Mouse (Mus musculus) midbrain, embryonic 11.5 days (tissue): ENCODE measurements around the gene Msh2. TPM values are rescaled to one million over a fixed set of nuclear protein-coding genes. Genes with fewer than 3 reads are reported as not detected.

Experiments used
- ATAC-seq: fragments of 200-750 bp; cut with Nextera tagmentation; 2 replicates; pipeline ENCODE4 v1.8.0; 2017; ENCODE audit warnings: moderate TSS enrichment, moderate library complexity; ENCODE audit not compliant: low FRiP score
- DNase-seq: peaks from one replicate; pipeline ENCODE4 v3.0.0; 2015; ENCODE audit warnings: low spot score; ENCODE audit errors: missing footprints
- H3K27ac ChIP-seq: fragments of 300-500 bp; sonication (generic); 2 replicates; pipeline ENCODE4 v1.5.1; 2014; ENCODE audit warnings: low read depth, low read length
- H3K27me3 ChIP-seq: fragments of 300-500 bp; sonication (generic); 2 replicates; pipeline ENCODE4 v1.6.1; 2014; ENCODE audit warnings: mild to moderate bottlenecking, low read length, moderate library complexity, mixed read lengths; ENCODE audit not compliant: control insufficient read depth, insufficient read depth
- H3K36me3 ChIP-seq: fragments of 300-500 bp; sonication (generic); 2 replicates; pipeline ENCODE4 v1.6.1; 2014; ENCODE audit warnings: mild to moderate bottlenecking, low read length, moderate library complexity, mixed read lengths; ENCODE audit not compliant: control insufficient read depth, insufficient read depth
- H3K4me1 ChIP-seq: fragments of 300-500 bp; sonication (generic); 2 replicates; pipeline ENCODE4 v1.6.1; 2014; ENCODE audit warnings: low read length; ENCODE audit not compliant: control insufficient read depth, insufficient read depth
- H3K4me2 ChIP-seq: fragments of 300-500 bp; sonication (generic); 2 replicates; pipeline ENCODE4 v1.6.1; 2014; ENCODE audit warnings: mild to moderate bottlenecking, moderate library complexity
- H3K4me3 ChIP-seq: fragments of 300-500 bp; sonication (generic); 2 replicates; pipeline ENCODE4 v1.5.1; 2014; ENCODE audit warnings: low read depth, low read length
- H3K9ac ChIP-seq: fragments of 300-500 bp; sonication (generic); 2 replicates; pipeline ENCODE4 v1.6.1; 2014; ENCODE audit warnings: low read length
- H3K9me3 ChIP-seq: fragments of 300-500 bp; sonication (generic); 2 replicates; pipeline ENCODE4 v1.6.1; 2016; ENCODE audit warnings: low read length; ENCODE audit not compliant: control insufficient read depth
- WGBS: fragments of 180-500 bp; shearing (Covaris S2); extraction: QIAGEN DNeasy Blood & Tissue Kit; methylation state at CpG from one replicate; pipeline ENCODE4 v1.1.7; 2014; 5-methylcytosine and 5-hydroxymethylcytosine counted together
- polyA plus RNA-seq: library from polyadenylated mRNA; unstranded; fragments of >200 nt; fragmentation: Nextera tagmentation; extraction: Ambion mirVana; gene quantifications from 2 replicates; pipeline ENCODE4 v1.2.1, GENCODE M21; 2014

Gene Msh2
- polyA plus RNA-seq, 1 experiment from 2014 or later: 93.4 TPM

GRCm38 (mm10) chr17:87773175-87773574 lies 101.0 kb downstream of the Msh2 start:
- Histone ChIP-seq H3K36me3 (no peaks in the 10 kb centered on the region), H3K9ac (no peak overlapping the region), H3K4me3 (no peak overlapping the region), H3K27ac (no peak overlapping the region), H3K4me2 (no peak overlapping the region), H3K9me3 (no peaks in the 10 kb centered on the region), H3K4me1 (no peaks in the 10 kb centered on the region), H3K27me3 (no peaks in the 10 kb centered on the region)
- ATAC-seq (no peak), DNase-seq (peak; percentile 82)
- 79% methylated on average over 3 of the region's 3 CpGs for WGBS

Other genes starting within 250 kb of the Msh2 start
- not detected in 2 replicates for gene Stpg4, start 244.6 kb upstream of the Msh2 start, polyA plus RNA-seq
- 1,326 and 1,445 TPM in 2 replicates for gene Calm2, start 225.4 kb upstream of the Msh2 start, polyA plus RNA-seq
- gene Epcam, start 36.4 kb upstream of the Msh2 start, polyA plus RNA-seq: 7.1 and 9.0 TPM in 2 replicates
- gene Kcnk12, start 125.7 kb downstream of the Msh2 start, polyA plus RNA-seq: 0.12 and 0.26 TPM in 2 replicates
- gene Rpl36-ps4, start 248.6 kb downstream of the Msh2 start, polyA plus RNA-seq: not detected in 2 replicates